Mouse (Mus musculus) ES-E14 (cell line): ENCODE results near the gene Tbx6.

Source experiments
- CHD2 ChIP-seq: IDR thresholded peaks from 2 replicates; pipeline ENCODE4 v1.6.1; 2014; ENCODE audit warnings: mild to moderate bottlenecking, low read depth, low read length, inconsistent platforms
- HCFC1 ChIP-seq: IDR thresholded peaks from 2 replicates; pipeline ENCODE4 v1.6.1; 2012; ENCODE audit warnings: low read length, inconsistent platforms, borderline replicate concordance; ENCODE audit not compliant: insufficient read depth
- MAFK ChIP-seq: IDR thresholded peaks from 2 replicates; pipeline ENCODE4 v1.6.1; 2014; ENCODE audit warnings: mild to moderate bottlenecking, low read depth, low read length, inconsistent platforms; ENCODE audit not compliant: insufficient read depth
- ZNF384 ChIP-seq: IDR thresholded peaks from 2 replicates; pipeline ENCODE4 v1.6.1; 2012; ENCODE audit warnings: low read depth, low read length, inconsistent platforms

GRCm38 (mm10) chr7:126781661-126782370 is 533 bp downstream of the Tbx6 start:
- TF ChIP-seq HCFC1 (no peak), MAFK (no peak), CHD2 (no peak), ZNF384 (no peak)
